Mouse (Mus musculus): Measurements from ENCODE around the gene Bhlhe40.

The Bhlhe40 gene

GRCm38 (mm10) chr6:108711192-108711964, 50.9 kb downstream of the Bhlhe40 start:
- peak; percentile 56 for DNase-seq (ENCODE audit: low read depth, low spot score)
- Histone ChIP-seq H3K36me3 (ENCODE audit: control insufficient read depth, insufficient read depth, low read length, poor library complexity, severe bottlenecking) (no peaks in the 10 kb centered on the region), H3K27me3 (ENCODE audit: control insufficient read depth, insufficient read depth, low read length, poor library complexity, severe bottlenecking) (no peaks in the 10 kb centered on the region)

DNA sequence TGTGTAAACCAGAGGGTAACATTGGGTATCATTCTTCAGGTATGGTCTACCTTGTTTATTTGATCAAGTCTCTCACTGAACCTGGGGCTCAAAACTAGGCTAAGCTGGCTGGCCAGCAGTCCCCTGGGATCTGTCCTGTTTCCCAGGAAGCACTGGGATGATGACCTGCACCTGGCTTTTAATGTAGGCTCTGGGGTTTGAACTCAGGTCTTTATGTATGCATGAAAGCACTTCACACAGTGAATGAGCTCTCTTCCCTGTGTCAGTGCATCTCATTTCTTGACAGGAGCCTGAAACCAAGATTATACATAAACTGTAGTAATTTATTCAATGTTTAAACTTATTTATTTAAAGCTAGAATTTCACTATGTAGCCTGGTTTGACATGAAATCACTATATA, 51.7 kb downstream of the Bhlhe40 start:
- DNase-seq (ENCODE audit: low read depth, low spot score), result peak; percentile 36
- H3K36me3 ChIP-seq (ENCODE audit: control insufficient read depth, insufficient read depth, low read length, poor library complexity, severe bottlenecking), result no peaks in the 10 kb centered on the region
- no peaks in the 10 kb centered on the region for H3K27me3 ChIP-seq (ENCODE audit: control insufficient read depth, insufficient read depth, low read length, poor library complexity, severe bottlenecking)

- Histone ChIP-seq H3K36me3 (ENCODE audit: control insufficient read depth, insufficient read depth, low read length, poor library complexity, severe bottlenecking) (no peaks in the 10 kb centered on the region), H3K27me3 (ENCODE audit: control insufficient read depth, insufficient read depth, low read length, poor library complexity, severe bottlenecking) (no peaks in the 10 kb centered on the region)
- DNase-seq (ENCODE audit: low read depth, low spot score), result no peak
Observed at GRCm38 (mm10) chr6:108713175-108713974, 52.9 kb downstream of the Bhlhe40 start.
